Mouse (Mus musculus): ENCODE results near the gene 1700025C18Rik. TPM values are rescaled to one million over a fixed set of nuclear protein-coding genes. Genes with fewer than 3 reads are reported as not detected.

The 1700025C18Rik gene
- polyA plus RNA-seq, 1 experiment from 2014 or later, result not detected

DNA sequence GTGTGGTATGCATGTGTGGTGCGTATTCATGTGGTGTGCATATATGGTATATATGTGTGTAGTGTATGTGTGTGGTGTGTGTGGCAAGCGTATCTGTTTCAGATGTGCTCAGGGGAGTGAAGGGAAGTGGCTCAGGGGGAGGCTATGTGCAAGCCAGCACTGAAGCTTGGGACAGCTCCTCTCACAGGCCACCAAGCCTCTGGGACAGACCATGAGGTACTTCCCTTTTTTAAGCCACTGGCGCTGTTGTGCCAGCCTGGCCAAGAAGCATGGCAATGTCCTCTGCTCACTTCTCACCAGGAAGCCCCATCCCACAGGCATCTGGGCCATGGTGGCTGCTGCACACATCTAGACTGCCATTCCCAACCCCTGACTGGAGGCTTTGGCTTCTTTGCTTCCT is 12.4 kb upstream of the 1700025C18Rik start:
- Histone ChIP-seq H3K4me2 (replicated peaks) (no peak overlapping the region), H3K36me3 (no peaks in the 10 kb centered on the region), H3K4me1 (peaks cover 12% of the 10 kb centered on the region), H3K9ac (replicated peaks) (no peak overlapping the region), H3K27ac (replicated peaks) (no peak overlapping the region), H3K9me3 (no peaks in the 10 kb centered on the region), H3K27me3 (no peaks in the 10 kb centered on the region), H3K4me3 (no peak overlapping the region)
- 83% methylated on average over 3 of the region's 3 CpGs for WGBS
- no peak for ATAC-seq (replicated peaks)

GRCm38 (mm10) chr2:165100749-165101148 is 10.2 kb upstream of the 1700025C18Rik start:
- ATAC-seq (replicated peaks), result no peak

GRCm38 (mm10) chr2:165098861-165099260 is 8.3 kb upstream of the 1700025C18Rik start:
- H3K9me3 ChIP-seq, result no peaks in the 10 kb centered on the region

More at GRCm38 (mm10) chr2:165100749-165101148, 10.2 kb upstream of the 1700025C18Rik start:
- H3K4me2 ChIP-seq (replicated peaks), result no peak overlapping the region
- no peak overlapping the region for H3K9ac ChIP-seq (replicated peaks)
- H3K27ac ChIP-seq (replicated peaks), result no peak overlapping the region
- no peaks in the 10 kb centered on the region for H3K36me3 ChIP-seq
- H3K4me1 ChIP-seq, result peaks cover 17% of the 10 kb centered on the region
- 9% methylated on average over 6 of the region's 6 CpGs for WGBS
- H3K4me3 ChIP-seq, result no peak overlapping the region
- H3K27me3 ChIP-seq, result no peaks in the 10 kb centered on the region
- no peaks in the 10 kb centered on the region for H3K9me3 ChIP-seq

GRCm38 (mm10) chr2:165096367-165096766 is 5.8 kb upstream of the 1700025C18Rik start:
- peaks cover 21% of the 10 kb centered on the region for H3K4me1 ChIP-seq
- ATAC-seq (replicated peaks), result peak; percentile 75
- no peak overlapping the region for H3K4me2 ChIP-seq (replicated peaks)
- H3K36me3 ChIP-seq, result no peaks in the 10 kb centered on the region
- H3K9me3 ChIP-seq, result no peaks in the 10 kb centered on the region
- H3K27ac ChIP-seq (replicated peaks), result peak overlapping the region; percentile 63
- H3K9ac ChIP-seq (replicated peaks), result no peak overlapping the region
- H3K27me3 ChIP-seq, result no peaks in the 10 kb centered on the region
- 11% methylated on average over 10 of the region's 10 CpGs for WGBS
- no peak overlapping the region for H3K4me3 ChIP-seq

More at GRCm38 (mm10) chr2:165098861-165099260, 8.3 kb upstream of the 1700025C18Rik start:
- ATAC-seq (replicated peaks), result no peak
- Histone ChIP-seq H3K4me2 (replicated peaks) (no peak overlapping the region), H3K9ac (replicated peaks) (no peak overlapping the region), H3K4me1 (peaks cover 18% of the 10 kb centered on the region), H3K27ac (replicated peaks) (no peak overlapping the region), H3K4me3 (no peak overlapping the region), H3K36me3 (no peaks in the 10 kb centered on the region), H3K27me3 (no peaks in the 10 kb centered on the region)
- 85% methylated on average over 3 of the region's 3 CpGs for WGBS

DNA sequence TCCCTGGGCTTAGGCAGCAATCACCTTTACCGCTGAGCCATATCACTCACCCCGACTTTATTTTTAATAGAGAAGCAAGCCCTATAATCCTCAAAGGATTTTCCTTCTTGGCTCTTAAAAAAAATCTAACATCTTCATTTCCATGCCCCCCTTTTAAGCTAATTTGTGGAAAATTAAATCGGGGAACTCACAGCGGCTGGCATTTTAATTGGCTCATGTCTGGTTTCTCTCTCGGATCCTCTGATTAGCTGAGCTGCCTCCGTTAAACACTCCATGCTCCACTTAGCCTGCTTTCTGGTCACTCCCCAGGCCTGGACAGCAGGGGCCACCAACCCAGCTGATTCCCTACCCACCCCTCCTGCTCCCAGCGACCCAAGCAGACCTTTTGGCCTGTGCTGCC is 1.8 kb upstream of the 1700025C18Rik start:
- WGBS, result 24% methylated on average over 7 of the region's 7 CpGs
- H3K27me3 ChIP-seq, result no peaks in the 10 kb centered on the region
- H3K4me2 ChIP-seq (replicated peaks), result no peak overlapping the region
- no peak for ATAC-seq (replicated peaks)
- H3K9ac ChIP-seq (replicated peaks), result no peak overlapping the region
- no peak overlapping the region for H3K4me3 ChIP-seq
- H3K36me3 ChIP-seq, result no peaks in the 10 kb centered on the region
- no peaks in the 10 kb centered on the region for H3K9me3 ChIP-seq
- no peak overlapping the region for H3K27ac ChIP-seq (replicated peaks)
- peaks cover 21% of the 10 kb centered on the region for H3K4me1 ChIP-seq

GRCm38 (mm10) chr2:165091433-165091965 is 949 bp upstream of the 1700025C18Rik start:
- no peak overlapping the region for H3K9ac ChIP-seq (replicated peaks)
- no peak overlapping the region for H3K4me2 ChIP-seq (replicated peaks)
- H3K4me3 ChIP-seq, result no peak overlapping the region
- no peaks in the 10 kb centered on the region for H3K9me3 ChIP-seq
- H3K27me3 ChIP-seq, result no peaks in the 10 kb centered on the region
- peaks cover 18% of the 10 kb centered on the region for H3K4me1 ChIP-seq
- no peak overlapping the region for H3K27ac ChIP-seq (replicated peaks)
- H3K36me3 ChIP-seq, result no peaks in the 10 kb centered on the region
- ATAC-seq (replicated peaks), result no peak
- WGBS, result 64% methylated on average over 8 of the region's 8 CpGs

DNA sequence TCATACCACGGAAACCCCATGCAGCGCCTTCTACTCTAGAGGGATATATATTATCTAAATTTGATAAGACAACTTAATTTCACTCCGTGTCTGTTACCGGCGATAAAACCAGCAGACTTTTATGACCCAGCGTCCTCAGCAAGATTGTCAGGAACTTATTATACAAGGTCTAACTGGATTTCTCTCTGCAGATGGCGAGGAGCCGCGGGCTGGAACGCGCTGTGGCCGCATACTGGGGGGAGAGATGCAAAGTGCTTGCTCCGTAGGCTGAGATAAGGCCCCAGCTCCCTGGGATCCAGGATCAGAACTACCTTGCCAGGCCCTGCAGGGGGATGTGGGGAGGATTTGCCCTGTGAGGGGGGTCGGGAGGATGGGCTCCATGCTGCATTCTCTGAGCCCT is 1.1 kb downstream of the 1700025C18Rik start:
- H3K27ac ChIP-seq (replicated peaks), result no peak overlapping the region

DNA sequence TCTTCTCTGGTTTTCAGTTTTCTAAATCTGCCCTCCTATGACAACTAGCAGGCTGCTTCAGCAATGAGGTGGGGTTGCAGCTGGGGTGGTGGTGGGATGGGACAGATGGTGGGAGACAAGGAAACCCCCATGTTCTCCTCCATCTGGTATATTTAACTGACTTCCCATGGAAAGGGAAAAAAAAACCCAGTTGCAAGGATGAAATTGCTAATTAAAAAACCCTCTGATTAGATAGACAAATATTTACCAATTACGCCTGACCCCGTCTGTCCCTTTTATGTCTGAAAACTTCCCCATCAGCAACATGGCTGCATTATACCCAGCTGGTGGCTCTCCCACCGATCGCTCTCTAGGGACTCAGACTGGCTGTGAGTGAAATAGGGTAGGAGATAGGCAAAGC is 3.9 kb downstream of the 1700025C18Rik start:
- ATAC-seq (replicated peaks), result no peak
- Histone ChIP-seq H3K4me3 (no peak overlapping the region), H3K9me3 (no peaks in the 10 kb centered on the region), H3K4me2 (replicated peaks) (no peak overlapping the region), H3K36me3 (no peaks in the 10 kb centered on the region), H3K27me3 (no peaks in the 10 kb centered on the region), H3K4me1 (peaks cover 9% of the 10 kb centered on the region), H3K27ac (replicated peaks) (peak overlapping the region; percentile 31; the same call in 1 of the 2 replicates), H3K9ac (replicated peaks) (no peak overlapping the region)
- 60% methylated on average over 4 of the region's 4 CpGs for WGBS

More for the DNA sequence above, 1.1 kb downstream of the 1700025C18Rik start:
- Histone ChIP-seq H3K4me1 (peaks cover 13% of the 10 kb centered on the region), H3K27me3 (no peaks in the 10 kb centered on the region), H3K4me2 (replicated peaks) (no peak overlapping the region), H3K4me3 (no peak overlapping the region), H3K9me3 (no peaks in the 10 kb centered on the region), H3K9ac (replicated peaks) (no peak overlapping the region), H3K36me3 (no peaks in the 10 kb centered on the region)
- 49% methylated on average over 14 of the region's 14 CpGs for WGBS
- no peak for ATAC-seq (replicated peaks)

DNA sequence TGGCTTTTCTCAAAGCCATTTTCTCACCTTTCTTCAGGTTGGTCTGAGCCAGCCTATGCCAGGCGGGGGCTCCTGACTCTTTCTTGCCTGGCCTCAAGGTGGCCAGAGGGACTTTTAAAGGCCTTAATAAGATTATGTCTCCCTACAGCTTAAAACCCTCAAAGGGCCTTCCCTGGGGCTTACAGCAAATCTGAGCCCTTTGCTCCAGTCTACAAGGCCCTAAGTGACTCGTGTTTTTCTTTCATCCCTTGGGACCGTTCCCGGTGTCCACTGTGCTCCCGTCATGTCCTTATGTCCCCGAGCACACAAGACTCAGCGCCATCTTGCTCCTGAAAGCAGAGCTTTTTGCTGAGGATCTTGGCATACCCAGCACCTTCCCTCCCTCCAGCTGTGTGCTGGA is 9.3 kb downstream of the 1700025C18Rik start:
- H3K9ac ChIP-seq (replicated peaks), result no peak overlapping the region
- no peak for ATAC-seq (replicated peaks)
- H3K4me2 ChIP-seq (replicated peaks), result no peak overlapping the region
- H3K27me3 ChIP-seq, result 0 out of 2 replicates have a peak, but pooled peaks cover 8% of the 10 kb centered on the region
- no peaks in the 10 kb centered on the region for H3K9me3 ChIP-seq
- no peaks in the 10 kb centered on the region for H3K36me3 ChIP-seq
- WGBS, result 16% methylated on average over 7 of the region's 7 CpGs
- H3K27ac ChIP-seq (replicated peaks), result no peak overlapping the region
- H3K4me1 ChIP-seq, result peaks cover 36% of the 10 kb centered on the region
- H3K4me3 ChIP-seq, result no peak overlapping the region

DNA sequence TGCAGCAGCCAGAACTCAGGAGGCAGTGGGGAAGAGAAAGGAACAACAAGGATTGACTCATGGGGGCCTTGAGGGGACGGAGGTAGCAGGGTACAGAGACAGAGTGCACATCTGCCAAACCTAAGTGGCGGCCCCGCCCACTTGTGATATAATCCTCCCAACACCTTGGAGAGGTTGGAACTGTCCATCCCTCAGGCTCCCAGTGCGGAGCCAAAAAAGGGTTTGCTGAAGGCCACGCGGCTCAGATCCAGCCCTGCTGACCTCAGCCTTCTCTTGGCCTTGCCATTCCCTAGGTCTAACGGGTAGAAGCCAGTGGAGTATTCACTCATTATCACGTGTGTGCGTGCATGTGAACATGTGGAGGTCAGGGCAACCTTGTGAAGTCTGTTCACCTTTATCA is 9.9 kb downstream of the 1700025C18Rik start:
- Histone ChIP-seq H3K36me3 (no peaks in the 10 kb centered on the region), H3K4me2 (replicated peaks) (no peak overlapping the region), H3K27ac (replicated peaks) (no peak overlapping the region), H3K9me3 (no peaks in the 10 kb centered on the region), H3K4me1 (peaks cover 39% of the 10 kb centered on the region), H3K27me3 (0 out of 2 replicates have a peak, but pooled peaks cover 8% of the 10 kb centered on the region), H3K9ac (replicated peaks) (no peak overlapping the region), H3K4me3 (no peak overlapping the region)
- ATAC-seq (replicated peaks), result no peak
- 33% methylated on average over 9 of the region's 9 CpGs for WGBS

- no peaks in the 10 kb centered on the region for H3K9me3 ChIP-seq
Observed at GRCm38 (mm10) chr2:165078605-165079004, 11.9 kb downstream of the 1700025C18Rik start.

GRCm38 (mm10) chr2:165078045-165078444 is 12.5 kb downstream of the 1700025C18Rik start:
- no peaks in the 10 kb centered on the region for H3K36me3 ChIP-seq
- H3K27me3 ChIP-seq, result peaks cover 8% of the 10 kb centered on the region; the same call in 1 of the 2 replicates
- WGBS, result 41% methylated on average over 8 of the region's 8 CpGs
- peaks cover 62% of the 10 kb centered on the region for H3K4me1 ChIP-seq
- no peak overlapping the region for H3K27ac ChIP-seq (replicated peaks)
- no peak overlapping the region for H3K4me3 ChIP-seq
- H3K9me3 ChIP-seq, result no peaks in the 10 kb centered on the region
- no peak overlapping the region for H3K4me2 ChIP-seq (replicated peaks)
- 0 out of 2 replicates have a peak overlapping the region, but pooled peaks have one; percentile 9 for H3K9ac ChIP-seq (replicated peaks)
- ATAC-seq (replicated peaks), result no peak

More at GRCm38 (mm10) chr2:165078605-165079004, 11.9 kb downstream of the 1700025C18Rik start:
- no peaks in the 10 kb centered on the region for H3K36me3 ChIP-seq
- H3K27ac ChIP-seq (replicated peaks), result no peak overlapping the region
- H3K27me3 ChIP-seq, result peaks cover 8% of the 10 kb centered on the region; the same call in 1 of the 2 replicates
- 32% methylated on average over 10 of the region's 10 CpGs for WGBS
- H3K4me1 ChIP-seq, result peaks cover 56% of the 10 kb centered on the region
- no peak overlapping the region for H3K4me2 ChIP-seq (replicated peaks)
- no peak for ATAC-seq (replicated peaks)
- no peak overlapping the region for H3K4me3 ChIP-seq
- H3K9ac ChIP-seq (replicated peaks), result 0 out of 2 replicates have a peak overlapping the region, but pooled peaks have one; percentile 9

DNA sequence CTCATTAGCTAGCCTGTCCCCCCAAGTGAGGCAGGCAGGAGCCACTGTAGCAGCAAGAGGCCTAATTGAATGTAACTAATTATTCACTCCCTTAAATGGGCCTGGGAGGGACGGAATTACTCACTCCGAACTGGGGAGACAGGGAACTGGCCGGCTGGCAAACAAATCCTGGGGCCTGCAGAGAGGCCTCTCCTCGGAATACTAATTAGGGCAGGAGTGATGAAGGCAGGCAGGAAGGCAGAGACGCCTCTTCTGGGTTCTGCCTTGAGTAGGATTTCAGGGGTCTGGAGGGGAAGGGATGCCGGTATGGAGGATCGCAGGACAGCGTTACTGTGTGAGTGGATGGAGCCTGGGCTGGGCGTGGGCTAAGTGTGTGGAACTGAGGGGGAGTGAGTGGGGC is 13.5 kb downstream of the 1700025C18Rik start:
- H3K4me1 ChIP-seq, result peaks cover 64% of the 10 kb centered on the region
- WGBS, result 2% methylated on average over 9 of the region's 9 CpGs
- no peak overlapping the region for H3K4me3 ChIP-seq
- H3K27me3 ChIP-seq, result peaks cover 8% of the 10 kb centered on the region; the same call in 1 of the 2 replicates
- H3K36me3 ChIP-seq, result no peaks in the 10 kb centered on the region
- H3K9ac ChIP-seq (replicated peaks), result 0 out of 2 replicates have a peak overlapping the region, but pooled peaks have one; percentile 13
- H3K27ac ChIP-seq (replicated peaks), result no peak overlapping the region
- ATAC-seq (replicated peaks), result peak; percentile 67
- no peaks in the 10 kb centered on the region for H3K9me3 ChIP-seq
- no peak overlapping the region for H3K4me2 ChIP-seq (replicated peaks)

Data from forebrain, embryonic 15.5 days (tissue).